Mouse (Mus musculus) erythroblast, embryonic 14.5 days (primary cell): ENCODE data around the gene Akap2. TPM values are rescaled to one million over a fixed set of nuclear protein-coding genes. Genes with fewer than 3 reads are reported as not detected.

Experiments
- H3K27me3 ChIP-seq: 2 replicates; pipeline ENCODE4 v1.6.1; 2012; ENCODE audit warnings: inconsistent platforms; ENCODE audit not compliant: control insufficient read depth
- H3K36me3 ChIP-seq: 2 replicates; pipeline ENCODE4 v1.6.1; 2012; ENCODE audit warnings: mild to moderate bottlenecking, inconsistent platforms; ENCODE audit not compliant: control insufficient read depth
- H3K4me1 ChIP-seq: 2 replicates; pipeline ENCODE4 v1.6.1; 2012; ENCODE audit warnings: inconsistent platforms; ENCODE audit not compliant: control insufficient read depth
- H3K4me3 ChIP-seq: replicated peaks from 2 replicates; pipeline ENCODE3; 2012; ENCODE audit warnings: moderate library complexity, mild to moderate bottlenecking, inconsistent platforms
- H3K9me3 ChIP-seq: 2 replicates; pipeline ENCODE4 v1.6.1; 2012; ENCODE audit warnings: low read length, inconsistent platforms, mixed read lengths; ENCODE audit not compliant: control insufficient read depth
- GATA1 ChIP-seq: IDR thresholded peaks from 2 replicates; pipeline ENCODE4 v1.6.1; 2012; ENCODE audit warnings: low read length, inconsistent platforms, mixed read lengths
- TAL1 ChIP-seq: IDR thresholded peaks from 3 replicates; pipeline ENCODE4 v1.6.1; 2012; ENCODE audit warnings: low read length, inconsistent platforms, mixed read lengths
- polyA plus RNA-seq: library from polyadenylated mRNA; stranded (reverse); fragments of >175 nt; gene quantifications from 2 replicates; pipeline ENCODE4 v1.2.3, GENCODE M21; 2012

Gene Akap2
- polyA plus RNA-seq, 1 experiment: under 0.01 TPM

DNA sequence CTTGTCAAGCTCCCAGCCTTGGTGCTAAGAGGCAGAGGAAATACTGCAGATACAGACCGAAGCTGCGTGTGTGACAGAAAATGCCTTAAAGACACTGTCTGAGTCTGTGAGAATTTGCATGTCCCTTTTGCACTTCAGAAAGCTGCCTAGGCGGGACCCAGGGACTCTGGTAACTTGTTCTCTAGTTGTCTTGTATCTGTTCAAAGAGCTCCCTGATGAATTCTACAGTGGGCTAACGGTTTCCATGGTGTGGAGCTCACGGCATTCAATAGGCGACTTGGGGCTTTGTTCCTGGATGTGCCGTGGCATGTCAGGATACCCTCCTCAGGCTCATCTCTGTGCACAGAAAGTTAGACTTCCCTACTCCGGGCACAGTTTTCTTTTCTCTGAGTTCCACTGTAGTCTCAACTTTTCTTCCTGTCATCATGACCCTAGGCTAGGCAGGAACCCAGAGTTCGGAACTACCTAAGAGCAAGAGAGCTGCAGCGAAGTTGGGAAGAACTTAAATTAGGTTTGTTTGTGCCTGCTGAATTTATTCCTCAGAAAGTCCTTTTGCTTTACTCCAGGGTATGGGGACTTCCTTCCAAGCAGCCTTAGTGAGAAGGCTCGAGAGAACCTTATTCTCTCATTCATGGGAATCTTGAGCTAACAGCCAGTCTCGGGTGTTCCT, 128.2 kb downstream of the Akap2 start:
- Histone ChIP-seq H3K4me3 (no peak overlapping the region), H3K4me1 (no peaks in the 10 kb centered on the region), H3K36me3 (no peaks in the 10 kb centered on the region), H3K9me3 (no peaks in the 10 kb centered on the region), H3K27me3 (no peaks in the 10 kb centered on the region)
- TF ChIP-seq GATA1 (no peak), TAL1 (no peak)

DNA sequence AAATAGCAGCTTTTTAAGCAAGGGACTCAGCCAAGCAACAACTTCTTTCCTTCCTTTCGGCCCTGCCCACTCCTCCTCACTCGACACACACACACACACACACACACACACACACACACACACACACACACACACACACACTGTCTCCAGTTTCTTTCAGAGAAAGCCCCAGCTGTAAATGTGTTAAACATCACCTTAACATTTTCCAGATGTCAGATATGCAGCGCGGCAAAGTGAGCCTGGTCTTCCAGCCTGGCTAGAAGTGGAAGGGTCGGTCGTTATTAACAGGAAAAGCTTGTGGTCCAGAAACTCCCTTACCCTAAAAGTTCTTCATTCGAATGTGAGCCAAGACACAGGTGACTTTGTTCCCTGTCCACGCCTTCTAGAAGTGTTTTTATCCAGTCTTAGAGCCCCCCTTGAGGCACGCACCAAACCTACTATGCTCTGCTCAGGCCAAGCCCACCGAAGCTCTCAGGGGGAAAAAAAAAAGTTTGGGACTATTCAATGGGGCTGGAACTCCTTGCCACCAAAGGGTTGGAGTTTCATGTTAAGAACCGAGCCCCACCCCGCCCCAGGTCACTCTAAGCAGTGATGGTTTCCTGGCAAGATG, 129.0 kb downstream of the Akap2 start:
- Histone ChIP-seq H3K36me3 (no peaks in the 10 kb centered on the region), H3K9me3 (no peaks in the 10 kb centered on the region), H3K27me3 (no peaks in the 10 kb centered on the region), H3K4me1 (no peaks in the 10 kb centered on the region), H3K4me3 (no peak overlapping the region)
- TF ChIP-seq GATA1 (no peak), TAL1 (no peak)

DNA sequence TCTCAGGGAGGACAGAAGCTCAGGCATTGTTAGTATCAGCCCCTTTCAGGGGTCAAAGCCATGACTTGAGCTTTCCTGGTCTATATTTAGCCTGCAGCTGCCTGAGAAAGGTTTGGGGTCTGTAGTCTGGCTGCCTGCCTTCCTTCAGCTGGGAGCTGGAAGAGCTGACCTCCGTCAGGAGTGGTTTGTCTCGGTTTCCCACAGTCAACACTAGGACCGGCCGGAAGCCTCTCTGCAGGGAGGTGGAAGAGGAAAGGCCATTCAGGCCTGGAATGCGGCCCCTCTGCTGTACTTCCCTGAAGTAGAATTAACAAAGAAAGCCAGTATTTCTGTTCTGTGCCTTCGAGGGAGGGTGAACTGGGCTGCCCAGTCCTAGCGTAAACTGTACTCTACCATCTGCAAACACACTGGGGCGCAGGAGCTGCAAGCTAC, 129.6 kb downstream of the Akap2 start:
- no peak overlapping the region for H3K4me3 ChIP-seq
- no peaks in the 10 kb centered on the region for H3K36me3 ChIP-seq
- no peak for TF ChIP-seq GATA1
- no peak for TF ChIP-seq TAL1
- H3K4me1 ChIP-seq: no peaks in the 10 kb centered on the region
- no peaks in the 10 kb centered on the region for H3K27me3 ChIP-seq
- no peaks in the 10 kb centered on the region for H3K9me3 ChIP-seq

- Histone ChIP-seq H3K9me3 (no peaks in the 10 kb centered on the region), H3K36me3 (no peaks in the 10 kb centered on the region), H3K27me3 (no peaks in the 10 kb centered on the region), H3K4me1 (no peaks in the 10 kb centered on the region), H3K4me3 (no peak overlapping the region)
- TF ChIP-seq TAL1 (no peak), GATA1 (no peak)
Measured at GRCm38 (mm10) chr4:57847676-57848075, 130.2 kb downstream of the Akap2 start.

DNA sequence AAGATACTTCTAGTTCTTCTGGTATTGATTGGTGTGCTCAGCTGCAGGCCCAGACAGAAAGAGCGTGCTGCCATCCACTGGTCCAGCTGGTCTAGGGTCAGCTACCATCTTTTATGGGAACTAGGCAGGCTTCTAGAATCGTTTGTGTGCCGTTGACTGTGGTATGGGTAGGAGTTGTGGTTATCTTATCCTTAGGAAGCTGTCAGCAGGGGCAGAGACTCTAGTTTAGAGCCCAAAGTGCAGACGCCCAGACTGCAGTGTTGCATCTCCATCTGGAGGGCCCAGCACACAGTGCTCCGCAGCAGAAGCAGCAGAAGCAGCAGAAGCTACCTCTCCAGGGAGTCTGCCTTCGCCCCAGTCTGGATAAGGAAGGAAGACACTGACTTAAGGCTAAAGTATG, 132.0 kb downstream of the Akap2 start:
- H3K4me1 ChIP-seq: no peaks in the 10 kb centered on the region
- no peak overlapping the region for H3K4me3 ChIP-seq
- TF ChIP-seq TAL1 (no peak), GATA1 (no peak)
- H3K9me3 ChIP-seq: no peaks in the 10 kb centered on the region
- H3K27me3 ChIP-seq: no peaks in the 10 kb centered on the region
- H3K36me3 ChIP-seq: no peaks in the 10 kb centered on the region

DNA sequence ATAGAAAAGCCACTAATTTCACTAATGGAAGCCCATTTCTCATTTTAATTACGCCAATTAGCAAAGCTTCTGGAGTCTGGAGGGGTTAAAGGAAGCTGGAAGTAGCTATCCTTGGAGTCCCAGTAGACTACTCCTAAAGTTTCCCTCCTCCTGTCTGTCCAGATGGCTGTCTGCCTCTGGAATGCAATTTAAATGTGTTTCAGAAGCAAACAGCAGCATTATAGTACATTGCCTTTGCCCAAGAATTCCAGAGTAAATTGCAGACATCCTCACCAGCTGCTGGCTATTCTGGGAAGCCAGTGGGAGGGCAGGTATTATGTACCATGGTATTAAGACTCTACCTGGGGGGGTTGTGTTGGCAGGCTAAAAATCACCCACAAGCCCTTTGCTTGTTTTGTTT, 134.3 kb downstream of the Akap2 start:
- H3K27me3 ChIP-seq: no peaks in the 10 kb centered on the region
- no peaks in the 10 kb centered on the region for H3K9me3 ChIP-seq
- TF ChIP-seq TAL1 (no peak), GATA1 (no peak)
- no peak overlapping the region for H3K4me3 ChIP-seq
- H3K36me3 ChIP-seq: no peaks in the 10 kb centered on the region
- H3K4me1 ChIP-seq: no peaks in the 10 kb centered on the region

DNA sequence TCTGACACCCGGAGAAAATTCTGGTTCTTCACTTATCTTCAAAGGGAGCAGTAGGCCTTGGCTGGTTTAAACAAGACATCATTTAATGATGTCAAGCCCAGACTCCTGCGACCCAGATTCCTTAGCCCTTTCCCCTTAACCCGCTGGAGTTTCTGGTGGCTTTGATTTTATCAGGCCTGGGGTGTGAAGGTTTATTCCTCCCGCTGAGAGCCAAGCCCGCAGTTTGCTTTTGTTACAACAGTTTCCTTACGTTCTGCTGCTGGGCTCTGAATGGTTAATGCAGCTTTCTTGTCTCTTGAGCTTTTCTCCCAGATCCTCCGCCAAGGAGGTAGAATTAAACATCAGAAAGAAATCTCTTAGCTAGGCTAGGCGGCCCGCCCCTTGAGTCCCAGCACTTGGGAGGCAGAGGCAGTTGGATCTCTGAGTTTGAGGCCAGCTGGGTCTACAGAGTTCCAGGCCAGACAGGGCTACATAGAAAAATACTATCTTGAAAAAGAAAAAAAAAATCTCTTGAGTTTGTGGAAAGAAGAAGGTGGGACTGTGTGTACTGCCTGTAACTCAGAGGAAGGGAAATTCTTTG, 135.1 kb downstream of the Akap2 start:
- H3K9me3 ChIP-seq: no peaks in the 10 kb centered on the region
- H3K27me3 ChIP-seq: no peaks in the 10 kb centered on the region
- TF ChIP-seq TAL1: no peak
- TF ChIP-seq GATA1: no peak

GRCm38 (mm10) chr4:57854181-57854580, 136.7 kb downstream of the Akap2 start:
- no peak overlapping the region for H3K4me3 ChIP-seq
- TF ChIP-seq TAL1: no peak
- TF ChIP-seq GATA1: no peak
- no peaks in the 10 kb centered on the region for H3K36me3 ChIP-seq
- no peaks in the 10 kb centered on the region for H3K4me1 ChIP-seq
- no peaks in the 10 kb centered on the region for H3K27me3 ChIP-seq
- no peaks in the 10 kb centered on the region for H3K9me3 ChIP-seq

More for the DNA sequence above, 135.1 kb downstream of the Akap2 start:
- Histone ChIP-seq H3K4me1 (no peaks in the 10 kb centered on the region), H3K36me3 (no peaks in the 10 kb centered on the region), H3K4me3 (no peak overlapping the region)

- Histone ChIP-seq H3K27me3 (no peaks in the 10 kb centered on the region), H3K4me3 (no peak overlapping the region), H3K9me3 (no peaks in the 10 kb centered on the region), H3K4me1 (no peaks in the 10 kb centered on the region), H3K36me3 (no peaks in the 10 kb centered on the region)
- TF ChIP-seq GATA1 (no peak), TAL1 (no peak)
Measured at GRCm38 (mm10) chr4:57855281-57855941, 138.0 kb downstream of the Akap2 start.
